Mouse (Mus musculus) ovary, adult 2 months (tissue): ENCODE results near the gene Slc25a54. TPM values are rescaled to one million over a fixed set of nuclear protein-coding genes. Genes with fewer than 3 reads are reported as not detected.

Source experiments
- polyA plus RNA-seq: library from polyadenylated mRNA; depleted of rRNA; stranded (reverse); fragments of >200 nt; gene quantifications from 2 replicates; pipeline ENCODE4 v1.2.3, GENCODE M21; 2012; rRNA removed

Gene Slc25a54
- not detected in 2 replicates for polyA plus RNA-seq

GRCm38 (mm10) chr3:109080169-109080568, at the start of gene Slc25a54:
Gene Slc25a54 (plus strand): TSS chr3:109080469.

GRCm38 (mm10) chr3:109122641-109123530, 42.6 kb downstream of the Slc25a54 start, which contains the start of gene Slc25a24:
Gene Slc25a24 (plus strand): TSS chr3:109123149.

Other genes with a start within 250 kb of the Slc25a54 start
- 5.0 and 5.8 TPM in 2 replicates for gene Stxbp3, start 239.9 kb upstream of the Slc25a54 start, polyA plus RNA-seq
- gene Fndc7, start 190.5 kb upstream of the Slc25a54 start, polyA plus RNA-seq, result 32.8 and 33.3 TPM in 2 replicates
- 89.6 and 124 TPM in 2 replicates for gene Prpf38b, start 168.7 kb upstream of the Slc25a54 start, polyA plus RNA-seq
- 0.42 and 0.67 TPM in 2 replicates for gene Henmt1, start 140.6 kb upstream of the Slc25a54 start, polyA plus RNA-seq
- gene Gm9857, start 140.0 kb upstream of the Slc25a54 start, polyA plus RNA-seq, result 1.3 and 1.8 TPM in 2 replicates
- 5.2 and 6.3 TPM in 2 replicates for gene Fam102b, start 52.9 kb upstream of the Slc25a54 start, polyA plus RNA-seq
- 7.9 and 20.1 TPM in 2 replicates for gene Slc25a24, start 42.7 kb downstream of the Slc25a54 start, polyA plus RNA-seq